Mouse (Mus musculus) megakaryocyte, embryonic 14.5 days (primary cell): ENCODE results near the gene Angptl7.

ENCODE experiments used
- FLI1 ChIP-seq: IDR thresholded peaks from 2 replicates; pipeline ENCODE4 v1.6.1; 2012; ENCODE audit warnings: low read length, inconsistent platforms, mixed read lengths
- GATA1 ChIP-seq: IDR thresholded peaks from 3 replicates; pipeline ENCODE4 v1.6.1; 2012; ENCODE audit warnings: mixed read lengths, low read length, inconsistent platforms, borderline replicate concordance

- TF ChIP-seq GATA1 = no peak
- TF ChIP-seq FLI1 = no peak
Observed at GRCm38 (mm10) chr4:148518235-148518795, 18.1 kb upstream of the Angptl7 start.
